Mouse (Mus musculus) liver, adult 2 months (tissue): Measurements from ENCODE around the gene Gnat1.

Experiments
- CTCF ChIP-seq: fragments of 200-500 bp; IDR thresholded peaks from 2 replicates; pipeline ENCODE4 v1.5.1; 2011; ENCODE audit warnings: low read depth, low read length, control low read depth
- POLR2A ChIP-seq: fragments of 200-500 bp; IDR thresholded peaks from 2 replicates; pipeline ENCODE4 v1.6.1; 2011; ENCODE audit warnings: low read length, control low read depth; ENCODE audit not compliant: insufficient read depth; ENCODE audit errors: extremely low read depth

GRCm38 (mm10) chr9:107678861-107679260, 651 bp downstream of the Gnat1 start:
- no peak for TF ChIP-seq POLR2A
- TF ChIP-seq CTCF, result no peak
